Mouse (Mus musculus) testis, adult 2 months (tissue): ENCODE measurements at regions not wholly inside any gene's neighbourhood (a gene's known extent, or its start where the extent isn't known, plus 50 kb on each side); places are given as distances from the start of the nearest gene placed in this dataset.

Experiments
- CTCF ChIP-seq: fragments of 200-500 bp; IDR thresholded peaks from 2 replicates; pipeline ENCODE4 v1.5.1; 2012; ENCODE audit warnings: low read depth, mild to moderate bottlenecking, inconsistent platforms, low read length, moderate library complexity; ENCODE audit not compliant: control insufficient read depth, insufficient read depth, insufficient replicate concordance
- POLR2A ChIP-seq: fragments of 200-500 bp; IDR thresholded peaks from 2 replicates; pipeline ENCODE4 v1.6.1; 2012; ENCODE audit warnings: low read depth, mild to moderate bottlenecking, inconsistent platforms, low read length, moderate library complexity; ENCODE audit not compliant: control insufficient read depth

- no peak for TF ChIP-seq POLR2A
- TF ChIP-seq CTCF: no peak
These were observed 138.2 kb downstream of the Tle3 start for GRCm38 (mm10) chr9:61510217-61510893.
